Mouse (Mus musculus) A20 (cell line): Measurements from ENCODE around the gene Cd300ld4.
"Not testable (repeated sequence)": the region's sequence is repeated elsewhere in the genome, so short reads cannot be mapped to it uniquely, and the experiment has no call there.

Experiments
- DNase-seq: peaks from one replicate; pipeline ENCODE4 v3.0.0-alpha.2; 2011; ENCODE audit warnings: low read depth, low spot score

The Cd300ld4 gene

GRCm38 (mm10) chr11:115026912-115027311 is at the start of gene Cd300ld4:
TSS of gene Cd300ld4 (minus strand) at chr11:115027012.
- DNase-seq: not testable (repeated sequence)

- no peak for DNase-seq
These were observed 49.0 kb upstream of the Cd300ld4 start for GRCm38 (mm10) chr11:115075859-115076258.

GRCm38 (mm10) chr11:115075407-115075806 is 48.6 kb upstream of the Cd300ld4 start:
- DNase-seq: no peak

DNA sequence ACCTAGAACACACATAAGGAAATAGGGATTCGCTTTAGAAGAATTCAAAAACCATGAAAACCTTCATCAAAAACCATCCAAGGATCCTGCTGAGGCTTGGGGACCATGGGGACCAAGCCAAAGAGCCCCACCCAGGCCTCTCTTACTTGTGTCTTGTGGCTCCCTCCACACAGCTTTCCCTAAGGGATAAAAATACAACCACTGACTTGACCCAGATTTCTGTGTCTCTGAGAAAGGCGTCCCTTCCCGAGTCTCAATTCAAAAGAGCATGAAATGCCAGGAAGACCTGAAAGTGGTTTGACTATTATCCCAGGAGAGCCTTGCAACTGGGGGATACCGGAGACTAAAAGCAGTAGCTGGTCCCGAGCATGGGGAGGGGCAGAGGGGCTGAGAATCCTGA is 46.2 kb upstream of the Cd300ld4 start:
- no peak for DNase-seq

- no peak for DNase-seq
These were observed 45.0 kb upstream of the Cd300ld4 start for GRCm38 (mm10) chr11:115071631-115072294.

GRCm38 (mm10) chr11:115071015-115071551 is 44.3 kb upstream of the Cd300ld4 start:
- no peak for DNase-seq

GRCm38 (mm10) chr11:115066768-115067167 is 40.0 kb upstream of the Cd300ld4 start:
- DNase-seq: peak; percentile 34

GRCm38 (mm10) chr11:115062077-115062476 is 35.3 kb upstream of the Cd300ld4 start, which contains the start of gene Cd300e:
TSS of gene Cd300e (minus strand) at chr11:115062177.
- DNase-seq: no peak

DNA sequence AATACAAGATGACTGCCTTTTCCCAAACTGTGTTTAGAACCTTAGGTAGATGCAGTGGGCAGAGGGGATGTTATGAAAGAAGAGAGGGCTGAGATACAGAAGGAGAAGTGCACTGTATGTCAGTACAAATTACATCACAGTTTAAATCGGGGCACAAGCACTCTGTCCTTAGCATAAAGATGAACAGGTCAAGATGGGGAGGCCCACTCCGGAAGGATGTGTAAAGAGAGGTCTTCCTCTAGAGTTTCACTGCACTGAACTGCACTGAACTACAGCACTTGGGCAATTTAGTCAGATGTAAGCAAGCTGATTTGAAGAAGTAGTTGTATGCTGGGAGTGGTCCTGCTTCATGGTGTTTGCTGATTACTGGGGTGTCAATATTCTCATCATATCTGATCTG is 33.0 kb upstream of the Cd300ld4 start:
- no peak for DNase-seq

GRCm38 (mm10) chr11:115058701-115059100 is 31.9 kb upstream of the Cd300ld4 start:
- no peak for DNase-seq

DNA sequence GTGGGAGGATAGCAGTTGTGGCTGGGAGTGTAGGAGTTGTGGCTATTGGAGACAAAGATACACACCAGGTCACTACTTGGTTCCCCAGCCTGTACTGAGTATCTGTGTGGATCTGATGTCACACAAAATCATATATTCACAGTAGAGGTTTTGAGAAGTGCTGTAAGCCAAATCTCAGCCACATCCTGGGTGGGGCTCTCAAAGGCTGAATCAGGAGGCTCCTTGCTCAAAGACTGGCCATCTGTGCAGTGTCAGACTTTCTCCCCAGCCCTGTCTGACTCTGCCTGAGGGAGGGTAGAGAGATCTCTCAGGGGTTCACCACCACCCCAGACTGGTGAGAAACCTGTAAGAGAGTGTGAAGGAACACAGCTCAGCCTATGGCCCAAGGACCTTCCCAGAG is 27.7 kb upstream of the Cd300ld4 start:
- no peak for DNase-seq

GRCm38 (mm10) chr11:115052991-115053390 is 26.2 kb upstream of the Cd300ld4 start:
- no peak for DNase-seq

- peak; percentile 77 for DNase-seq
These were observed 25.4 kb upstream of the Cd300ld4 start for GRCm38 (mm10) chr11:115052206-115052605.

DNA sequence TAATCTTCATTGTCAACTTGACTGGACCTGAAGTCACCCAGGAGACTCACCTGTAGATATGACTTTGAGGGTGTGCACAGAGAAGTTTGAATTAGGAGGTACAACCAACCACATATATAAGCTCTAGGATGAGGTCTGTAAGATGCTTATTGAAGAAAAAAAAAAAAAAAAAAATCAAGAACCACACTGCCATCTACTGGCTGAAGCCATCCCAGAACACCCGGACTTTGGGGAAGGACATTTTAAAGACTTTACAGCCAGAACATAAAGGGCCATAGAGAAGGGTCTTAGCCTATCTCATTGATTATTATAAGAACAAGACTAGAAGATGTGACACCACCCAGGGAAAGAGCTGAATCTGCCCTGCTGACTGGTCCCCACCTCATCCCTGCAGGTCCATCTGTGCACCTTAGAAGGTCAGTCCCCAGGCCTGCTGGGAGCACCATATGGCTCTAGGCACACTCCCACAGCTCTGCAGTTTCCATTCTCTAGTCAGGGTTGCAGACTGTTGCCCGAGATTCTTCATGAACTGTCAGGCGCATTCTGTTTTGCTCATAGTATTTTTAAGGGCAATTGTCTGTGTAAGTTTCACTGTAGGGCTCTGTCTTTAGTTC is 22.6 kb upstream of the Cd300ld4 start:
- peak; percentile 62 for DNase-seq

GRCm38 (mm10) chr11:115048259-115048658 is 21.4 kb upstream of the Cd300ld4 start, which contains the start of gene Cd300ld3:
TSS of gene Cd300ld3 (minus strand) at chr11:115048409.
- DNase-seq: peak; percentile 46

- DNase-seq: not testable (repeated sequence)
These were observed 10.9 kb upstream of the Cd300ld4 start, which contains the start of gene Cd300ld5 for GRCm38 (mm10) chr11:115037669-115038068. TSS of gene Cd300ld5 (minus strand) at chr11:115037769.

DNA sequence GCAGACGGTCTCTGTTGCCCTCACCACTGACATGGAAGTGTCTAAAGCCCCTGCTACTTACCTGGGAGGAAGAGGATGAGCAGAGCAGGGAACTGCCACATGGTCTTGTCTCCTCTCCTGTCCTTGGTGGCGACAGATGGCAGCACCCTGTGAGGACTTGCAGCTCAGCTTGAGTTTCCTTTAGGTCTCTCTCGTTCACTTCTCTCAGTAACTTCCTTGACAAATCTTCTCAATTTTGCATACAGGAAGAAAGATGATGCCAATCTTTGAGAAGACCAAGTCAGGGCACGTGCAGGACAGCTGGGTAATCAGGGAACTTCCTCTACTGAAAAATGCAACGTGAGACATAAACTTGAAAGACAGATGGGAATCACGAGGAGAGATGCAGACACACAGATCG is 10.7 kb downstream of the Cd300ld4 start, which contains the start of gene Cd300ld2:
Gene Cd300ld2, minus strand, starts transcription at position 101 of the 400 bp plus-strand sequence.
- DNase-seq: not testable (repeated sequence)

DNA sequence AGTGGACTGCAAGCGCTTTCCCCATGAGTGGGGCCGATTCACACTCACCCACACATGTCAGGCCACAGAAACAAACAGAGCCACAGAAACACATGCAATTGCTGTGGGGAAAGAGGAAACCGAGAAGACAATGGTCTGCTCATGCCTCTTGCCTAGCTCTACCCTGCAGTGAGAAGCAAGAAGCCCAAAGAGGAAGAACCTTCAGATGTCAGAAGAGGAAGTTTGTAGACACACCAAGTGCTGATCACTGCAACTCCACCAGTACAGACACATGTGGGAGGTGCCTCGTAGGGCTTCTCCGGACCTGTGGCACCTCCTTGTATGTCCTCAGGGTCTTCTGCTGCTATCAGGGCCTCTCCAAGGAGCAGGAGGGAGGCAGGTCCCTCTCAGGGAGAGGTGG is 22.7 kb downstream of the Cd300ld4 start:
- DNase-seq: peak; percentile 70

DNA sequence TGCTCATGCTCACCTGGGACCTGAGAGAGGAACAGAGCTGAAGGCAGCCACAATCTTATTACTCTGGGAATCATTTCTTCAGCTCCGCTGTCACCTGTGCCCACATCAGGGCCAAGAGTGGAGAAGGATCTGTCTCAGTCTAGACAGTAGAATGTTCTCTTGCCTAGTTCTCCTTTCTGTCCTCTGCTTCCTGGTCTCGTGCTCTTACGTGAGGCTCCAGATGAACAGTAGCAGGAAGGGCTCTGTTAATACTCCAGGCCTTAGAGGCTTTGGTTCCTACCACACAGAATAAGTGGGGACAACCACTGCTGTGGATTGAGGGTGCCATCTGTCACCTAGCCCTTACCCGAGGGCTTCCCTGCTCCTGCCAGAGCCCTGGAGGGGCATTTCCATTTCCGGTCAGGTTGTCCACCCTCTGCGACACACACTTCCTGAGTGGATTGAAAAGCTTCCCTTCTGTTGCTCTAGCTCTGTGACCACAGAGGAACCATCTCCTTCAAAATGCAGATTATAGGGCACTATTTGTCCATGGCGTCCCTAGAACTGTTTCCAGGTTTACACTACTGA is 25.3 kb downstream of the Cd300ld4 start, which contains the start of gene Cd300c2:
Gene Cd300c2, minus strand, starts transcription at position 407 of the 567 bp plus-strand sequence.
- DNase-seq: no peak

GRCm38 (mm10) chr11:114989793-114990192 is 37.0 kb downstream of the Cd300ld4 start, which contains the start of gene Cd300ld:
TSS of gene Cd300ld (minus strand) at chr11:114989922.
- no peak for DNase-seq

DNA sequence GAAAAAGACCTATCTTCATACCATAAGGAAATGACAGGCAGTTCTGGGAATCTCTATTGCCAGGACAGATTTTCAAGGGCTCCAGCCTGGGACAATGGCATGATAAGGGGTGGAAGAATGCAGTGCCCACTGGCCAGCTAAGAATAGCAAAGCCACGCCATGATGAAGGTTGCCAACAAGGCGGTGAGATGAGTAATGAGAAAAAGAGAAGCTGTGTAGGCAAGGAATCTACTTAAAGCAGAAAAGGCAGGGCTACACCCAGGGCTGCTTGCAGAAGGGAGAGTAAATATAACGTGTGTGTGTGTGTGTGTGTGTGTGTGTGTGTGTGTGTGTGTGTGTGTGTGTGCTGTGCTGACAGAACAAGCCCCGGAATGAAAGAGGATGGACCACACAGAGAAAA is 44.9 kb downstream of the Cd300ld4 start:
- DNase-seq: peak; percentile 71

DNA sequence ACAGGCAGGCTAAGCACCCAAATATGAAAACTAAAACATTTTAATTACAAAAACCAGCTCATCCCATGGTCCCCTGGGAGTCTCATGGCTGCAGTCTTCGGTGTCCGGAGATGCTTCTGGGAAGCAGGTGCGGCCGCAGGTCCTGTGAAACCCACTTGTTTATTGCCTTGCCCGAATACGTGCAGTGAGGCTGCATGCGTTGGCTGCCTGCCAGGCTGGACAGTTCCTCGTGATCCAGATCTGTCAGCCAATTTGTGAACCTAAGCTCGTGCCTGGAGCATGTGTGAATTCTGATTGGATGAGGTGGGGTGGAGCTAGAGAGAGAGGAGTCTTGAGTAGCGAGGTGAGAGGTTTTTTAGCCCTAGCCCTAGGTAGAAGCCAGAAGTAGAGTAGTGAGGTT is 54.1 kb downstream of the Cd300ld4 start:
- no peak for DNase-seq
